Mouse (Mus musculus): ENCODE results near the gene Olfr286. TPM values are rescaled to one million over a fixed set of nuclear protein-coding genes. Genes with fewer than 3 reads are reported as not detected.

The Olfr286 gene
- total RNA-seq, 4 experiments from 2014 or later, result not detected

Other genes starting within 250 kb of the Olfr286 start
- 1 to 10 TPM; 1.2 to 2.8 (median 1.9) TPM for gene Col2a1, start 229.8 kb downstream of the Olfr286 start, total RNA-seq (2022)
- 100 to 1,000 TPM; 332 to 357 (median 349) TPM for gene Pfkm, start 141.9 kb downstream of the Olfr286 start, total RNA-seq (2022)
- 10 to 100 TPM; 13.8 to 16.1 (median 14.9) TPM for gene Senp1, start 140.7 kb downstream of the Olfr286 start, total RNA-seq (2022)
- gene Asb8, start 68.8 kb downstream of the Olfr286 start, total RNA-seq (2022), result 10 to 100 TPM; 50.7 to 55.0 (median 54.3) TPM
- gene Ccdc184, start 67.3 kb downstream of the Olfr286 start, total RNA-seq (2022), result 10 to 100 TPM in 3 of 4 experiments, 1 to 10 TPM in 1; 9.8 to 11.9 (median 10.6) TPM
- not detected for gene Olfr288, start 38.9 kb downstream of the Olfr286 start, total RNA-seq (2022)
- under 1 TPM in 3 of 4 experiments, not detected in 1; 0.21 to 0.45 (median 0.27) TPM for gene Gm44579, start 13.5 kb downstream of the Olfr286 start, total RNA-seq (2022)
- gene Olfr287, start 13.4 kb downstream of the Olfr286 start, total RNA-seq (2022), result 1 to 10 TPM; 4.1 to 5.4 (median 4.4) TPM
- not detected for gene H1fnt, start 22.8 kb upstream of the Olfr286 start, total RNA-seq (2022)
- gene Zfp641, start 61.7 kb upstream of the Olfr286 start, total RNA-seq (2022), result 1 to 10 TPM; 6.5 to 7.7 (median 6.8) TPM
- gene Olfr285, start 82.9 kb upstream of the Olfr286 start, total RNA-seq (2022), result not detected
- not detected for gene Olfr284, start 106.5 kb upstream of the Olfr286 start, total RNA-seq (2022)
- not detected for gene Olfr283, start 146.5 kb upstream of the Olfr286 start, total RNA-seq (2022)
- gene Olfr282, start 196.8 kb upstream of the Olfr286 start, total RNA-seq (2022), result not detected
- not detected for gene Olfr281, start 218.1 kb upstream of the Olfr286 start, total RNA-seq (2022)
- not detected for gene OR5BS1P, start 235.4 kb upstream of the Olfr286 start, total RNA-seq (2022)
- not detected for gene Lalba, start 248.3 kb upstream of the Olfr286 start, total RNA-seq (2022)